ENCODE assay signal across 16 mouse cellular contexts in the genomic region with DNA sequence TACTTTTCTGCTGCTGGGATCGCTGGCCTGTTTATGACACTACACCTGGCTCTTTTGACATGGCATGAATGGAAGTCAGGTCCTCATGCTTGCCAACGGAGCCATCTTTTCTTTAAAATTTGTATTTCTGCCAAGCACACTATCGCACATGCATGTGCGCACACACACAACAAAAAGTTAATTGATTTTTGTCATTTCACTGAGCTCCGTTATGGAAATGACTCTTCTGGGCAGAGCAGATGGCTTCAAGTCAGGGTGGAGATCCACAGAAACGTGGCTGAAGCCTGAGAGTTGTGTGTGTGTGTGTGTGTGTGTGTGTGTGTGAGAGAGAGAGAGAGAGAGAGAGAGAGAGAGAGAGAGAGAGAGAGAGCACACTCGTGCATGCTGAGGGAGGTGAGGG. TPM values are rescaled to one million over a fixed set of nuclear protein-coding genes. Genes with fewer than 3 reads are reported as not detected.
DNase-seq lines count a peak whose midpoint lies in the region; ATAC-seq and TF ChIP-seq lines count a peak whose summit lies in the region.
"Had no signal": no experiment of that assay in that cellular context is flagged by ENCODE, and none has a peak within 500 bp of the region (broad histone marks: within the 10 kb centered on the region; RNA-seq: fewer than 3 reads in every experiment).

No protein-coding gene starts in this region.

- 49% methylated on average over 7 of the region's 7 CpGs for WGBS in forebrain, embryonic 13.5 days
- WGBS in hindbrain, embryonic 14.5 days = 36% methylated on average over 7 of the region's 7 CpGs
- 56% methylated on average over 7 of the region's 7 CpGs for WGBS in midbrain, embryonic 15.5 days
- WGBS in stomach, postnatal 0 days = 56% methylated on average over 7 of the region's 7 CpGs

- DNase-seq in cerebellum, postnatal 14 days = peak; percentile 38 to 43
- no peak for DNase-seq in cerebellum, adult 11 months
- no peak for DNase-seq in hindbrain, embryonic 14.5 days (ENCODE audit: low spot score)
- DNase-seq in MN1 (ENCODE audit: low spot score) = no peak
- DNase-seq in lung, postnatal 36 days = no peak
- DNase-seq in stomach, postnatal 0 days (ENCODE audit: low spot score) = no peak
- DNase-seq: gastrocnemius, postnatal 10 days; kidney, adult 2 months; kidney, postnatal 36 days; right cerebral cortex, postnatal 25 days; thymus, postnatal 4 days had no signal

- H3K27me3 ChIP-seq in forebrain, embryonic 13.5 days = no peaks in the 10 kb centered on the region
- no peaks in the 10 kb centered on the region for H3K27me3 ChIP-seq in hindbrain, embryonic 14.5 days (ENCODE audit: control insufficient read depth, insufficient read depth, low read length)
- no peaks in the 10 kb centered on the region for H3K27me3 ChIP-seq in midbrain, embryonic 15.5 days (replicated peaks)
- H3K27me3 ChIP-seq in stomach, postnatal 0 days (ENCODE audit: control insufficient read depth, insufficient read depth, low read length) = no peaks in the 10 kb centered on the region
- H3K27me3 ChIP-seq: CH12.LX; embryonic facial prominence, embryonic 13.5 days had no signal

- no peaks in the 10 kb centered on the region for H3K36me3 ChIP-seq in forebrain, embryonic 13.5 days (ENCODE audit: poor library complexity, severe bottlenecking)
- H3K36me3 ChIP-seq in hindbrain, embryonic 14.5 days (replicated peaks; ENCODE audit: control insufficient read depth, insufficient read depth) = no peaks in the 10 kb centered on the region
- no peaks in the 10 kb centered on the region for H3K36me3 ChIP-seq in midbrain, embryonic 15.5 days (replicated peaks)
- H3K36me3 ChIP-seq in stomach, postnatal 0 days (ENCODE audit: control insufficient read depth, insufficient read depth, low read length) = no peaks in the 10 kb centered on the region
- H3K36me3 ChIP-seq: embryonic facial prominence, embryonic 13.5 days; limb, embryonic 13.5 days had no signal

- H3K4me2 ChIP-seq in forebrain, embryonic 13.5 days = peak overlapping the region; percentile 19; the same call in 1 of the 2 replicates
- peak overlapping the region; percentile 19; the same call in 1 of the 2 replicates for H3K4me2 ChIP-seq in hindbrain, embryonic 14.5 days (replicated peaks)
- H3K4me2 ChIP-seq in midbrain, embryonic 15.5 days = peak overlapping the region; percentile 17; the same call in 1 of the 2 replicates
- no peak overlapping the region for H3K4me2 ChIP-seq in stomach, postnatal 0 days (replicated peaks; ENCODE audit: low read depth)
- H3K4me2 ChIP-seq: limb, embryonic 13.5 days had no signal

- H3K9ac ChIP-seq in forebrain, embryonic 13.5 days = no peak overlapping the region
- 0 out of 2 replicates have a peak overlapping the region, but pooled peaks have one; percentile 31 for H3K9ac ChIP-seq in hindbrain, embryonic 14.5 days
- no peak overlapping the region for H3K9ac ChIP-seq in midbrain, embryonic 15.5 days
- no peak overlapping the region for H3K9ac ChIP-seq in stomach, postnatal 0 days (ENCODE audit: low read length)
- H3K9ac ChIP-seq: embryonic facial prominence, embryonic 13.5 days; limb, embryonic 13.5 days had no signal

- ATAC-seq in forebrain, embryonic 13.5 days = peak; percentile 31
- ATAC-seq in hindbrain, embryonic 14.5 days (ENCODE audit: low FRiP score) = no peak
- ATAC-seq in midbrain, embryonic 15.5 days (replicated peaks) = no peak
- ATAC-seq in stomach, postnatal 0 days (ENCODE audit: low FRiP score, low TSS enrichment) = no peak

- H3K4me1 ChIP-seq in forebrain, embryonic 13.5 days = peaks cover 37% of the 10 kb centered on the region
- H3K4me1 ChIP-seq in hindbrain, embryonic 14.5 days (replicated peaks; ENCODE audit: control insufficient read depth, insufficient read depth, low read length) = peaks cover 35% of the 10 kb centered on the region
- peaks cover 28% of the 10 kb centered on the region for H3K4me1 ChIP-seq in midbrain, embryonic 15.5 days
- H3K4me1 ChIP-seq in stomach, postnatal 0 days (replicated peaks; ENCODE audit: control insufficient read depth, insufficient read depth) = no peaks in the 10 kb centered on the region

- no peaks in the 10 kb centered on the region for H3K9me3 ChIP-seq in forebrain, embryonic 13.5 days (replicated peaks)
- no peaks in the 10 kb centered on the region for H3K9me3 ChIP-seq in hindbrain, embryonic 14.5 days (ENCODE audit: control insufficient read depth, low read length)
- H3K9me3 ChIP-seq in midbrain, embryonic 15.5 days = no peaks in the 10 kb centered on the region
- H3K9me3 ChIP-seq in stomach, postnatal 0 days (ENCODE audit: control insufficient read depth, low read length) = no peaks in the 10 kb centered on the region
- H3K9me3 ChIP-seq: embryonic facial prominence, embryonic 13.5 days; limb, embryonic 13.5 days had no signal

- TF ChIP-seq EP300 in stomach, postnatal 0 days (optimal IDR thresholded peaks at IDR 0.05) = no peak

- no peak for TF ChIP-seq CTCF in stomach, postnatal 0 days (IDR thresholded peaks at IDR 0.05; ENCODE audit: low read depth)

- H3K27ac ChIP-seq in forebrain, embryonic 13.5 days = peak overlapping the region; percentile 88
- peak overlapping the region; percentile 82 for H3K27ac ChIP-seq in hindbrain, embryonic 14.5 days
- H3K27ac ChIP-seq in midbrain, embryonic 15.5 days = peak overlapping the region; percentile 65
- H3K27ac ChIP-seq in stomach, postnatal 0 days (replicated peaks) = no peak overlapping the region
- H3K27ac ChIP-seq: embryonic facial prominence, embryonic 13.5 days; limb, embryonic 13.5 days had no signal

- H3K4me3 ChIP-seq in forebrain, embryonic 13.5 days = no peak overlapping the region
- no peak overlapping the region for H3K4me3 ChIP-seq in hindbrain, embryonic 14.5 days (replicated peaks; ENCODE audit: low read length)
- H3K4me3 ChIP-seq in midbrain, embryonic 15.5 days = no peak overlapping the region
- no peak overlapping the region for H3K4me3 ChIP-seq in stomach, postnatal 0 days (ENCODE audit: low read depth, low read length)
- H3K4me3 ChIP-seq: embryonic facial prominence, embryonic 13.5 days; limb, embryonic 13.5 days had no signal

RNA-seq across cellular contexts. Expression of gene Dok5, which starts 25.1 kb away (rescaled TPM):
- polyA plus RNA-seq in forebrain, embryonic 13.5 days (2015; fragmentation: Nextera tagmentation; extraction: Ambion mirVana) = 30.4 and 30.5 TPM in 2 replicates
- 59.1 and 60.3 TPM in 2 replicates for polyA plus RNA-seq in hindbrain, embryonic 14.5 days (2014; fragmentation: Nextera tagmentation; extraction: Ambion mirVana)
- polyA plus RNA-seq in midbrain, embryonic 15.5 days (2015; fragmentation: Nextera tagmentation; extraction: Ambion mirVana) = 52.9 and 55.1 TPM in 2 replicates
- polyA plus RNA-seq in stomach, postnatal 0 days (2015; fragmentation: Nextera tagmentation; extraction: Ambion mirVana) = 0.53 and 0.78 TPM in 2 replicates

Comparison
In these comparisons a context has a peak if more than half of its experiments do, and no peak if none do; other contexts are left out.
1. DNase-seq: peak in cerebellum, postnatal 14 days (2 of 2); none in cerebellum, adult 11 months (single experiment), hindbrain, embryonic 14.5 days (single experiment), MN1 (single experiment), lung, postnatal 36 days (single experiment) and stomach, postnatal 0 days (single experiment).
2. RNA of gene Dok5, which starts 25.1 kb away (polyA plus RNA-seq): 59.1 to 60.3 TPM in hindbrain, embryonic 14.5 days, 52.9 to 55.1 TPM in midbrain, embryonic 15.5 days and 30.4 to 30.5 TPM in forebrain, embryonic 13.5 days; 0.53 to 0.78 TPM in stomach, postnatal 0 days; every median in the first group is over 10 times any median in the second.